In the genomic region with DNA sequence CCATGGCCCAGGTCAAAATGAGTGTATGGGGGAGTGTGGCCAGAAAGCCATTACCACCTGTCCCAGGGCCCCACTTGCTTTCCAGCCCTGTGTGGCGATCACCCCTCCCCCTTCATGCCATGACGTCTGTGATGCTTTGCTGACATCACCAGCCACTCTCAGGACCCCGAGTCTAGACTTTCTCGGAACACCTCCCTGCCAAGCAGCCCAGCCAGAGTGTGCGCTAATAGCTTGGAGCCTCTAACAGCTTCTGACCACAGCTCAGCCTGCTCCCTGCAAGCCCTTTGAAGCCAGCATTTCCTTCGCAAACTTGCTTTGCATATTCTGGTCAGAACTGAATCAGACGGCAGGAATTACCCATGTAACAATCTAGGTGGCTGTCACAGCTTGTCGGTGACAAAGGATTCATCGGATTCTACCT, we compare ENCODE assay signal across 9 mouse cellular contexts. TPM values are rescaled to one million over a fixed set of nuclear protein-coding genes. Genes with fewer than 3 reads are reported as not detected.
DNase-seq lines count a peak whose midpoint lies in the region; ATAC-seq and TF ChIP-seq lines count a peak whose summit lies in the region.
"Had no signal": no experiment of that assay in that cellular context is flagged by ENCODE, and none has a peak within 500 bp of the region (broad histone marks: within the 10 kb centered on the region; RNA-seq: fewer than 3 reads in every experiment).

No protein-coding gene starts in this region.

- H3K9me3 ChIP-seq in kidney, embryonic 15.5 days (replicated peaks) = no peaks in the 10 kb centered on the region
- no peaks in the 10 kb centered on the region for H3K9me3 ChIP-seq in kidney, embryonic 16.5 days (ENCODE audit: low read length)
- H3K9me3 ChIP-seq in CH12.LX (replicated peaks; ENCODE audit: low read length) = peaks cover 19% of the 10 kb centered on the region
- no peaks in the 10 kb centered on the region for H3K9me3 ChIP-seq in embryonic facial prominence, embryonic 14.5 days (ENCODE audit: control insufficient read depth, low read length)
- H3K9me3 ChIP-seq in liver, embryonic 13.5 days (replicated peaks) = no peaks in the 10 kb centered on the region

- dilution Hi-C loops in CH12.LX (cut with MboI; ENCODE audit: extremely low pct_ligation_motif_present, extremely low pct_unique_long_range_greater_than_20kb, low sequenced_read_pairs) = no loop called here

- WGBS in kidney, embryonic 15.5 days = 32% methylated on average over 9 of the region's 9 CpGs
- WGBS in kidney, embryonic 16.5 days = 36% methylated on average over 9 of the region's 9 CpGs
- 23% methylated on average over 9 of the region's 9 CpGs for WGBS in embryonic facial prominence, embryonic 14.5 days
- WGBS in liver, embryonic 13.5 days (ENCODE audit: insufficient replicate concordance) = 29% methylated on average over 9 of the region's 9 CpGs

- peak; percentile 93 for DNase-seq in CH12.LX (ENCODE audit: extremely low read depth)
- DNase-seq in embryonic facial prominence, embryonic 14.5 days (ENCODE audit: low spot score) = no peak
- DNase-seq in liver, embryonic 13.5 days = no peak
- no peak for DNase-seq in layer of hippocampus, adult 9-10 months (ENCODE audit: low spot score)
- DNase-seq in layer of hippocampus, postnatal 36 days = no peak

- H3K4me2 ChIP-seq in kidney, embryonic 15.5 days = peak overlapping the region; percentile 20; the same call in 1 of the 2 replicates
- no peak overlapping the region; the same call in 1 of the 2 replicates for H3K4me2 ChIP-seq in kidney, embryonic 16.5 days (replicated peaks; ENCODE audit: low read depth, low read length)
- peak overlapping the region; percentile 69 for H3K4me2 ChIP-seq in CH12.LX (ENCODE audit: insufficient read depth, low read depth, poor library complexity, severe bottlenecking)
- H3K4me2 ChIP-seq in embryonic facial prominence, embryonic 14.5 days (ENCODE audit: low read depth, low read length) = peak overlapping the region; percentile 83
- peak overlapping the region; percentile 23; the same call in 1 of the 2 replicates for H3K4me2 ChIP-seq in liver, embryonic 13.5 days

- 0 out of 2 replicates have a peak overlapping the region, but pooled peaks have one; percentile 96 for H3K27ac ChIP-seq in kidney, embryonic 15.5 days
- H3K27ac ChIP-seq in kidney, embryonic 16.5 days (ENCODE audit: low read length) = no peak overlapping the region
- H3K27ac ChIP-seq in CH12.LX (ENCODE audit: insufficient read depth, low read depth) = peak overlapping the region; percentile 33
- 0 out of 2 replicates have a peak overlapping the region, but pooled peaks have one; percentile 1 for H3K27ac ChIP-seq in embryonic facial prominence, embryonic 14.5 days (replicated peaks; ENCODE audit: low read depth, low read length)
- H3K27ac ChIP-seq in liver, embryonic 13.5 days = no peak overlapping the region
- H3K27ac ChIP-seq: macrophage had no signal

- no peaks in the 10 kb centered on the region for H3K79me2 ChIP-seq in CH12.LX (replicated peaks; ENCODE audit: control insufficient read depth, extremely low read depth, insufficient read depth, poor library complexity, severe bottlenecking)

- H3K27me3 ChIP-seq in kidney, embryonic 15.5 days = peaks cover 16% of the 10 kb centered on the region
- peaks cover 7% of the 10 kb centered on the region; the same call in 1 of the 2 replicates for H3K27me3 ChIP-seq in kidney, embryonic 16.5 days (ENCODE audit: insufficient read depth, low read length)
- H3K27me3 ChIP-seq in CH12.LX (replicated peaks) = peaks cover 78% of the 10 kb centered on the region
- peaks cover 5% of the 10 kb centered on the region; the same call in 1 of the 2 replicates for H3K27me3 ChIP-seq in embryonic facial prominence, embryonic 14.5 days (replicated peaks; ENCODE audit: control insufficient read depth, insufficient read depth, low read length)
- peaks cover 84% of the 10 kb centered on the region for H3K27me3 ChIP-seq in liver, embryonic 13.5 days

- H3K4me3 ChIP-seq in kidney, embryonic 15.5 days (replicated peaks) = no peak overlapping the region
- H3K4me3 ChIP-seq in kidney, embryonic 16.5 days (ENCODE audit: low read length) = no peak overlapping the region
- peak overlapping the region in 1 of 3 experiments; percentile 26 for H3K4me3 ChIP-seq in CH12.LX (replicated peaks in 1 of 3; ENCODE audit: low read depth in 2 of 3, low read length in 2 of 3, poor library complexity in 1 of 3)
- no peak overlapping the region for H3K4me3 ChIP-seq in embryonic facial prominence, embryonic 14.5 days (ENCODE audit: low read depth, low read length)
- 0 out of 2 replicates have a peak overlapping the region, but pooled peaks have one; percentile 2 for H3K4me3 ChIP-seq in liver, embryonic 13.5 days (replicated peaks)

- TF ChIP-seq POLR2A in CH12.LX (IDR thresholded peaks at IDR 0.05; ENCODE audit: low read depth, low read length) = peak; percentile 46; the same call in 1 of the 2 replicates

- peak; percentile 9 for TF ChIP-seq RAD21 in CH12.LX (IDR thresholded peaks at IDR 0.05; ENCODE audit: low read depth, low read length)

- H3K4me1 ChIP-seq in kidney, embryonic 15.5 days = peaks cover 86% of the 10 kb centered on the region
- peaks cover 73% of the 10 kb centered on the region for H3K4me1 ChIP-seq in kidney, embryonic 16.5 days (ENCODE audit: insufficient read depth, low read length)
- peaks cover 49 to 76% of the 10 kb centered on the region in 2 experiments for H3K4me1 ChIP-seq in CH12.LX (ENCODE audit: control insufficient read depth in 1 of 2, insufficient read depth in 2 of 2)
- peaks cover 64% of the 10 kb centered on the region for H3K4me1 ChIP-seq in embryonic facial prominence, embryonic 14.5 days (ENCODE audit: control insufficient read depth, insufficient read depth, low read length)
- peaks cover 85% of the 10 kb centered on the region for H3K4me1 ChIP-seq in liver, embryonic 13.5 days (replicated peaks)

- TF ChIP-seq CTCF in CH12.LX (conservative IDR thresholded peaks at IDR 0.05 in 1 of 2, IDR thresholded peaks at IDR 0.05 in 1 of 2; ENCODE audit: low read depth in 2 of 2, low read length in 2 of 2) = no peak

- H3K36me3 ChIP-seq in kidney, embryonic 15.5 days = peaks cover 9% of the 10 kb centered on the region
- H3K36me3 ChIP-seq in kidney, embryonic 16.5 days (ENCODE audit: insufficient read depth, low read length) = peaks cover 5% of the 10 kb centered on the region; the same call in 1 of the 2 replicates
- peaks cover 6 to 11% of the 10 kb centered on the region in 2 experiments for H3K36me3 ChIP-seq in CH12.LX (replicated peaks in 1 of 2; ENCODE audit: control insufficient read depth in 1 of 2, insufficient read depth in 1 of 2, low read length in 1 of 2)
- H3K36me3 ChIP-seq in embryonic facial prominence, embryonic 14.5 days (ENCODE audit: control insufficient read depth, insufficient read depth, low read length) = peaks cover 10% of the 10 kb centered on the region; the same call in 1 of the 2 replicates
- peaks cover 21% of the 10 kb centered on the region for H3K36me3 ChIP-seq in liver, embryonic 13.5 days

- TF ChIP-seq EP300 in CH12.LX (IDR thresholded peaks at IDR 0.05; ENCODE audit: low read length) = peak; percentile 88

- in situ Hi-C loops in CH12.LX (cut with MboI; ENCODE audit: low pct_ligation_motif_present, low pct_unique_long_range_greater_than_20kb, low sequenced_read_pairs) = loop anchor here (5.0 kb wide), 2 partner anchors 47 to 93 kb away; a partner anchor contains a TSS

- no peak for ATAC-seq in kidney, embryonic 15.5 days (replicated peaks; ENCODE audit: low FRiP score)
- no peak for ATAC-seq in kidney, embryonic 16.5 days (ENCODE audit: low FRiP score, low TSS enrichment)
- no peak for ATAC-seq in embryonic facial prominence, embryonic 14.5 days (ENCODE audit: low read depth)
- ATAC-seq in liver, embryonic 13.5 days (ENCODE audit: low read depth) = no peak
- ATAC-seq in cerebellum, adult (ENCODE audit: insufficient number of reproducible peaks, low FRiP score, low TSS enrichment) = no peak

- 0 out of 2 replicates have a peak overlapping the region, but pooled peaks have one; percentile 5 for H3K9ac ChIP-seq in kidney, embryonic 15.5 days
- H3K9ac ChIP-seq in kidney, embryonic 16.5 days (replicated peaks; ENCODE audit: low read length) = no peak overlapping the region
- H3K9ac ChIP-seq in CH12.LX (ENCODE audit: insufficient read depth, low read depth) = no peak overlapping the region
- 0 out of 2 replicates have a peak overlapping the region, but pooled peaks have one; percentile 35 for H3K9ac ChIP-seq in embryonic facial prominence, embryonic 14.5 days (ENCODE audit: low read depth, low read length)
- H3K9ac ChIP-seq in liver, embryonic 13.5 days = no peak overlapping the region

TF ChIP-seq in CH12.LX, 34 proteins besides CTCF, POLR2A, EP300 and RAD21 (continues in another document):
- TF ChIP-seq MEF2A (IDR thresholded peaks at IDR 0.05; ENCODE audit: borderline replicate concordance, low read depth, low read length) (peak; percentile 91), ZMIZ1 (IDR thresholded peaks at IDR 0.05; ENCODE audit: low read depth, low read length) (no peak), E2F4 (IDR thresholded peaks at IDR 0.05; ENCODE audit: insufficient replicate concordance, low read depth, low read length) (no peak), CHD1 (IDR thresholded peaks at IDR 0.05; ENCODE audit: low read depth, low read length) (no peak), MYC (IDR thresholded peaks at IDR 0.05; ENCODE audit: low read depth, low read length) (peak; percentile 48; the same call in 1 of the 2 replicates), PAX5 (IDR thresholded peaks at IDR 0.05; ENCODE audit: low read length) (no peak)

RNA-seq across cellular contexts. Expression of a gene that starts 4.3 kb away (rescaled TPM):
- 14.1 and 15.2 TPM in 2 replicates for polyA plus RNA-seq in kidney, embryonic 15.5 days (2015; fragmentation: Nextera tagmentation; extraction: Ambion mirVana)
- 14.6 and 15.9 TPM in 2 replicates for polyA plus RNA-seq in kidney, embryonic 16.5 days (2015; fragmentation: Nextera tagmentation; extraction: Ambion mirVana)
- 2.5 and 4.7 TPM in 2 replicates for total RNA-seq in CH12.LX (2012; rRNA removed)
- total RNA-seq in CH12.LX (2014; rRNA removed) = 1.1 and 1.2 TPM in 2 replicates
- 0.83 and 1.1 TPM in 2 replicates for polyA plus RNA-seq in CH12.LX (2012; ENCODE audit: insufficient read length, low read depth)
- 6.8 and 8.3 TPM in 2 replicates for polyA plus RNA-seq in embryonic facial prominence, embryonic 14.5 days (2014; fragmentation: Nextera tagmentation; extraction: Ambion mirVana)
- 6.7 and 6.9 TPM in 2 replicates for polyA plus RNA-seq in liver, embryonic 13.5 days (2015; fragmentation: Nextera tagmentation; extraction: Ambion mirVana)
- total RNA-seq in layer of hippocampus, postnatal 36 days (2021) = 1 to 10 TPM; 1.3 to 1.4 TPM

RNA-seq across cellular contexts. Expression of a gene that starts 20.5 kb away (rescaled TPM):
- 34.1 and 38.9 TPM in 2 replicates for polyA plus RNA-seq in kidney, embryonic 15.5 days (2015; fragmentation: Nextera tagmentation; extraction: Ambion mirVana)
- 37.5 and 41.8 TPM in 2 replicates for polyA plus RNA-seq in kidney, embryonic 16.5 days (2015; fragmentation: Nextera tagmentation; extraction: Ambion mirVana)
- total RNA-seq in CH12.LX (2012; rRNA removed) (60.5 and 64.5 TPM in 2 replicates), CH12.LX (2014; rRNA removed) (38.1 and 39.8 TPM in 2 replicates)
- 50.4 and 50.8 TPM in 2 replicates for polyA plus RNA-seq in CH12.LX (2012; ENCODE audit: insufficient read length, low read depth)
- polyA plus RNA-seq in embryonic facial prominence, embryonic 14.5 days (2014; fragmentation: Nextera tagmentation; extraction: Ambion mirVana) = 31.0 and 34.7 TPM in 2 replicates
- polyA plus RNA-seq in liver, embryonic 13.5 days (2015; fragmentation: Nextera tagmentation; extraction: Ambion mirVana) = 18.1 and 19.4 TPM in 2 replicates
- total RNA-seq in layer of hippocampus, postnatal 36 days (2021) = 10 to 100 TPM; 75.1 to 79.4 TPM

Comparison
In these comparisons a context has a peak if more than half of its experiments do, and no peak if none do; other contexts are left out.
1. H3K27ac ChIP-seq: peak in kidney, embryonic 15.5 days (single experiment), CH12.LX (single experiment) and embryonic facial prominence, embryonic 14.5 days (single experiment); none in kidney, embryonic 16.5 days (single experiment) and liver, embryonic 13.5 days (single experiment).
2. H3K9ac ChIP-seq: peak in kidney, embryonic 15.5 days (single experiment) and embryonic facial prominence, embryonic 14.5 days (single experiment); none in kidney, embryonic 16.5 days (single experiment), CH12.LX (single experiment) and liver, embryonic 13.5 days (single experiment).